Mouse (Mus musculus) intestine, postnatal 0 days (tissue): ENCODE results near the gene Cemip. TPM values are rescaled to one million over a fixed set of nuclear protein-coding genes. Genes with fewer than 3 reads are reported as not detected.

ENCODE experiments used
- ATAC-seq: fragments of 200-750 bp; cut with Nextera tagmentation; 2 replicates; pipeline ENCODE4 v1.8.0; 2017; ENCODE audit warnings: mild to moderate bottlenecking, moderate TSS enrichment, moderate library complexity
- H3K27ac ChIP-seq: fragments of 300-500 bp; sonication (generic); 2 replicates; pipeline ENCODE4 v1.5.1; 2014; ENCODE audit warnings: mild to moderate bottlenecking, low read depth, low read length, moderate library complexity
- H3K27me3 ChIP-seq: fragments of 300-500 bp; sonication (generic); replicated peaks from 2 replicates; pipeline ENCODE4 v1.6.1; 2014; ENCODE audit warnings: low read length, mixed read lengths; ENCODE audit not compliant: control insufficient read depth, insufficient read depth
- H3K36me3 ChIP-seq: fragments of 300-500 bp; sonication (generic); 2 replicates; pipeline ENCODE4 v1.6.1; 2014; ENCODE audit warnings: mild to moderate bottlenecking, moderate library complexity; ENCODE audit not compliant: control insufficient read depth, insufficient read depth
- H3K4me1 ChIP-seq: fragments of 300-500 bp; sonication (generic); replicated peaks from 2 replicates; pipeline ENCODE4 v1.6.1; 2014; ENCODE audit warnings: antibody characterized with exemption, low read length, mixed read lengths; ENCODE audit not compliant: control insufficient read depth, insufficient read depth
- H3K4me2 ChIP-seq: fragments of 300-500 bp; sonication (generic); replicated peaks from 2 replicates; pipeline ENCODE4 v1.6.1; 2014; ENCODE audit warnings: low read depth, mild to moderate bottlenecking, moderate library complexity
- H3K4me3 ChIP-seq: fragments of 300-500 bp; sonication (generic); 2 replicates; pipeline ENCODE4 v1.5.1; 2014; ENCODE audit warnings: low read depth, low read length
- H3K9ac ChIP-seq: fragments of 300-500 bp; sonication (generic); 2 replicates; pipeline ENCODE4 v1.6.1; 2014; ENCODE audit warnings: mild to moderate bottlenecking, low read depth, low read length
- H3K9me3 ChIP-seq: fragments of 300-500 bp; sonication (generic); 2 replicates; pipeline ENCODE4 v1.6.1; 2016; ENCODE audit warnings: mixed run types; ENCODE audit not compliant: control insufficient read depth
- CTCF ChIP-seq: sonication (generic); IDR thresholded peaks from 2 replicates; pipeline ENCODE4 v1.5.1; 2016; ENCODE audit warnings: low read depth, mild to moderate bottlenecking, control low read depth, antibody characterized with exemption, moderate library complexity
- WGBS: fragments of 180-500 bp; shearing (Covaris S2); extraction: QIAGEN DNeasy Blood & Tissue Kit; methylation state at CpG from one replicate; pipeline ENCODE4 v1.1.7; 2014; 5-methylcytosine and 5-hydroxymethylcytosine counted together
- polyA plus RNA-seq: library from polyadenylated mRNA; unstranded; fragments of >200 nt; fragmentation: Nextera tagmentation; extraction: Ambion mirVana; gene quantifications from 2 replicates; pipeline ENCODE4 v1.2.1, GENCODE M21; 2015

The Cemip gene
- polyA plus RNA-seq, 1 experiment from 2014 or later: 0.53 TPM

GRCm38 (mm10) chr7:83948743-83949142, 137.6 kb downstream of the Cemip start:
- Histone ChIP-seq H3K4me3 (no peak overlapping the region), H3K27me3 (no peaks in the 10 kb centered on the region), H3K27ac (no peak overlapping the region), H3K4me2 (no peak overlapping the region), H3K9ac (no peak overlapping the region), H3K4me1 (no peaks in the 10 kb centered on the region), H3K36me3 (no peaks in the 10 kb centered on the region), H3K9me3 (no peaks in the 10 kb centered on the region)
- whole genome bisulfite sequencing: 52% methylated on average over 7 of the region's 7 CpGs
- ATAC-seq: no peak
- TF ChIP-seq CTCF: no peak

GRCm38 (mm10) chr7:83941701-83942101, 144.6 kb downstream of the Cemip start:
- Histone ChIP-seq H3K27me3 (no peaks in the 10 kb centered on the region), H3K9ac (no peak overlapping the region), H3K9me3 (no peaks in the 10 kb centered on the region), H3K4me1 (no peaks in the 10 kb centered on the region), H3K4me3 (no peak overlapping the region), H3K27ac (no peak overlapping the region), H3K36me3 (no peaks in the 10 kb centered on the region), H3K4me2 (no peak overlapping the region)
- no peak for TF ChIP-seq CTCF
- 84% methylated on average over 8 of the region's 8 CpGs for WGBS
- ATAC-seq: no peak

- Histone ChIP-seq H3K27ac (no peak overlapping the region), H3K36me3 (no peaks in the 10 kb centered on the region), H3K4me1 (no peaks in the 10 kb centered on the region), H3K27me3 (no peaks in the 10 kb centered on the region), H3K4me2 (no peak overlapping the region), H3K9ac (no peak overlapping the region), H3K9me3 (no peaks in the 10 kb centered on the region), H3K4me3 (no peak overlapping the region)
- WGBS: 65% methylated on average over 2 of the region's 2 CpGs
- ATAC-seq: no peak
- TF ChIP-seq CTCF: no peak
Observed at GRCm38 (mm10) chr7:83940136-83940535, 146.2 kb downstream of the Cemip start.

- no peak overlapping the region for H3K27ac ChIP-seq
- no peak overlapping the region for H3K9ac ChIP-seq
- no peak overlapping the region for H3K4me3 ChIP-seq
- TF ChIP-seq CTCF: no peak
- no peaks in the 10 kb centered on the region for H3K9me3 ChIP-seq
- no peaks in the 10 kb centered on the region for H3K36me3 ChIP-seq
- WGBS: 73% methylated on average over 3 of the region's 3 CpGs
- ATAC-seq: no peak
- H3K4me2 ChIP-seq: no peak overlapping the region
- no peaks in the 10 kb centered on the region for H3K27me3 ChIP-seq
- H3K4me1 ChIP-seq: no peaks in the 10 kb centered on the region
Observed at GRCm38 (mm10) chr7:83939017-83939721, 147.1 kb downstream of the Cemip start.

- no peak for ATAC-seq
- TF ChIP-seq CTCF: no peak
- WGBS: 38% methylated on average over 3 of the region's 3 CpGs
Observed at GRCm38 (mm10) chr7:83921637-83922036, 164.7 kb downstream of the Cemip start.

GRCm38 (mm10) chr7:83920241-83920640, 166.1 kb downstream of the Cemip start:
- H3K4me1 ChIP-seq: no peaks in the 10 kb centered on the region
- no peak overlapping the region for H3K9ac ChIP-seq
- H3K36me3 ChIP-seq: no peaks in the 10 kb centered on the region
- ATAC-seq: no peak
- TF ChIP-seq CTCF: no peak
- H3K4me3 ChIP-seq: no peak overlapping the region
- no peak overlapping the region for H3K4me2 ChIP-seq
- H3K27me3 ChIP-seq: no peaks in the 10 kb centered on the region
- no peaks in the 10 kb centered on the region for H3K9me3 ChIP-seq
- 69% methylated on average over 4 of the region's 4 CpGs for WGBS
- no peak overlapping the region for H3K27ac ChIP-seq

More at GRCm38 (mm10) chr7:83921637-83922036, 164.7 kb downstream of the Cemip start:
- Histone ChIP-seq H3K4me1 (no peaks in the 10 kb centered on the region), H3K4me2 (no peak overlapping the region), H3K9me3 (no peaks in the 10 kb centered on the region), H3K9ac (no peak overlapping the region), H3K27ac (no peak overlapping the region), H3K4me3 (no peak overlapping the region), H3K36me3 (no peaks in the 10 kb centered on the region), H3K27me3 (no peaks in the 10 kb centered on the region)
